Mouse (Mus musculus): ENCODE measurements around the gene Cdk5rap3. TPM values are rescaled to one million over a fixed set of nuclear protein-coding genes. Genes with fewer than 3 reads are reported as not detected.

The Cdk5rap3 gene
- total RNA-seq, 2 experiments from 2014 or later = 22.3 to 23.0 TPM

GRCm38 (mm10) chr11:96859635-96860034 lies 56.7 kb downstream of the Cdk5rap3 start:
- DNase-seq = no peak

GRCm38 (mm10) chr11:96857446-96857845 lies 58.9 kb downstream of the Cdk5rap3 start:
- DNase-seq = no peak

Other genes starting within 250 kb of the Cdk5rap3 start
- 10 to 100 TPM in 1 of 2 experiments, 1 to 10 TPM in 1; 8.1 to 11.3 TPM for gene Snx11, start 138.9 kb downstream of the Cdk5rap3 start, total RNA-seq (2021)
- 10 to 100 TPM; 32.8 to 34.6 TPM for gene Cbx1, start 127.4 kb downstream of the Cdk5rap3 start, total RNA-seq (2021)
- gene Nfe2l1, start 86.5 kb downstream of the Cdk5rap3 start, total RNA-seq (2021) = 100 to 1,000 TPM; 348 to 389 TPM
- 10 to 100 TPM; 28.2 to 31.1 TPM for gene Copz2, start 66.6 kb downstream of the Cdk5rap3 start, total RNA-seq (2021)
- not detected for gene Prr15l, start 11.6 kb upstream of the Cdk5rap3 start, total RNA-seq (2021)
- gene Pnpo, start 27.5 kb upstream of the Cdk5rap3 start, total RNA-seq (2021) = 1 to 10 TPM; 7.0 to 8.3 TPM
- gene Sp2, start 66.5 kb upstream of the Cdk5rap3 start, total RNA-seq (2021) = 1 to 10 TPM; 8.9 to 9.0 TPM
- gene Sp6, start 96.9 kb upstream of the Cdk5rap3 start, total RNA-seq (2021) = under 1 TPM in 1 of 2 experiments, not detected in 1; 0.10 TPM
- 1 to 10 TPM; 9.3 to 9.4 TPM for gene Scrn2, start 113.4 kb upstream of the Cdk5rap3 start, total RNA-seq (2021)
- gene Lrrc46, start 124.9 kb upstream of the Cdk5rap3 start, total RNA-seq (2021) = under 1 TPM in 1 of 2 experiments, not detected in 1; 0.27 TPM
- 10 to 100 TPM; 37.6 to 43.0 TPM for gene Mrpl10, start 125.1 kb upstream of the Cdk5rap3 start, total RNA-seq (2021)
- gene Osbpl7, start 134.1 kb upstream of the Cdk5rap3 start, total RNA-seq (2021) = 1 to 10 TPM; 2.5 to 3.2 TPM
- gene Tbx21, start 198.8 kb upstream of the Cdk5rap3 start, total RNA-seq (2021) = under 1 TPM; 0.41 to 0.86 TPM
- gene Tbkbp1, start 235.0 kb upstream of the Cdk5rap3 start, total RNA-seq (2021) = 1 to 10 TPM; 4.6 to 4.9 TPM

Data from gastrocnemius, postnatal 25 days (tissue).